23 mouse cellular contexts compared by ENCODE assay signal in genomic region chr4:140202196-140202595, GRCm38 (mm10). TPM values are rescaled to one million over a fixed set of nuclear protein-coding genes. Genes with fewer than 3 reads are reported as not detected.
"Had no signal": no experiment of that assay in that cellular context is flagged by ENCODE, and none has a peak within 500 bp of the region (broad histone marks: within the 10 kb centered on the region; RNA-seq: fewer than 3 reads in every experiment).

No protein-coding gene starts in this region.

- ATAC-seq: liver, postnatal 0 days; lung, postnatal 0 days; midbrain, embryonic 13.5 days; midbrain, embryonic 16.5 days had no signal

- H3K4me2 ChIP-seq: lung, embryonic 15.5 days; midbrain, embryonic 11.5 days; midbrain, embryonic 13.5 days; neural tube, embryonic 13.5 days; neural tube, embryonic 15.5 days had no signal

- H3K9me3 ChIP-seq: lung, embryonic 15.5 days; midbrain, embryonic 13.5 days; neural tube, embryonic 13.5 days; neural tube, embryonic 15.5 days had no signal

- H3K27ac ChIP-seq: lung, embryonic 15.5 days; macrophage; midbrain, embryonic 13.5 days; neural tube, embryonic 13.5 days; neural tube, embryonic 15.5 days had no signal

- H3K9ac ChIP-seq: liver, postnatal 0 days; lung, embryonic 15.5 days; midbrain, embryonic 13.5 days; neural tube, embryonic 13.5 days; neural tube, embryonic 15.5 days had no signal

- H3K27me3 ChIP-seq: lung, embryonic 15.5 days; megakaryocyte, embryonic 14.5 days; midbrain, embryonic 13.5 days; neural tube, embryonic 13.5 days; neural tube, embryonic 15.5 days had no signal

- DNase-seq: liver, postnatal 0 days; lung, adult 2 months; lung, postnatal 14 days; lung, postnatal 36 days; retina, postnatal 1 day; right cerebral cortex, adult 18-20 months; right cerebral cortex, postnatal 25 days; right cerebral cortex, postnatal 4 days; spleen, adult 18-20 months; thymus, adult 18-20 months; thymus, postnatal 25 days; thymus, postnatal 4 days had no signal

- H3K4me3 ChIP-seq: lung, embryonic 15.5 days; megakaryocyte, embryonic 14.5 days; midbrain, embryonic 13.5 days; myocyte; neural tube, embryonic 13.5 days; neural tube, embryonic 15.5 days had no signal

- H3K4me1 ChIP-seq: lung, embryonic 15.5 days; megakaryocyte, embryonic 14.5 days had no signal

- H3K36me3 ChIP-seq: lung, embryonic 15.5 days; midbrain, embryonic 13.5 days; neural tube, embryonic 13.5 days; neural tube, embryonic 15.5 days had no signal

RNA-seq across cellular contexts. Expression of gene Igsf21, which starts 44.4 kb away (rescaled TPM):
- total RNA-seq: megakaryocyte progenitor cell, adult 5-6 weeks had no signal
- polyA plus RNA-seq: liver, postnatal 0 days; macrophage; myocyte had no signal
